Mouse (Mus musculus): ENCODE measurements around the gene Creg1.
A peak's percentile ranks its signal among the peaks of the same experiment; 100 is the strongest.
"Not testable (repeated sequence)": the region's sequence is repeated elsewhere in the genome, so short reads cannot be mapped to it uniquely, and the experiment has no call there.

The Creg1 gene

GRCm38 (mm10) chr1:165751142-165751541 lies 12.4 kb upstream of the Creg1 start:
- no peak for DNase-seq (ENCODE audit: low spot score in 2 of 2)

DNA sequence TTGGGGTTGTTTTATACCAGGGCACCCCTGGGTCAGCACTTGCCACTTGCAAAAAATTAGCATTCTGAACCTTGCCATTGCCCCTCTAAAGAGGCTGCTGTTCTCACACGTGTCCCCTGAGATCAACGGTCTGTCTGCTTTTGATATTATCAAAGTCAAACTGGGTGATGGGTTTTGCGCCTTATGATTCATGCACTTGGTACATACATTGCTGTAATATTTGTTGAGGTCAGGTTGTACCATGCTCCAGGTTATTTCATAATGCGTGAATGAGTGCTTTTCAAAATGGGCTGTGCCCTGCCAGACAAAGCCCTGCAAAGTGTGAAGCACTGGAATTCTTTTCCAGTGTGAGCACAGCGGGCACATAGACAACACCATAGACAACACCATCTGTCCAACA lies 11.7 kb upstream of the Creg1 start:
- no peak for DNase-seq (ENCODE audit: low spot score in 2 of 2)

DNA sequence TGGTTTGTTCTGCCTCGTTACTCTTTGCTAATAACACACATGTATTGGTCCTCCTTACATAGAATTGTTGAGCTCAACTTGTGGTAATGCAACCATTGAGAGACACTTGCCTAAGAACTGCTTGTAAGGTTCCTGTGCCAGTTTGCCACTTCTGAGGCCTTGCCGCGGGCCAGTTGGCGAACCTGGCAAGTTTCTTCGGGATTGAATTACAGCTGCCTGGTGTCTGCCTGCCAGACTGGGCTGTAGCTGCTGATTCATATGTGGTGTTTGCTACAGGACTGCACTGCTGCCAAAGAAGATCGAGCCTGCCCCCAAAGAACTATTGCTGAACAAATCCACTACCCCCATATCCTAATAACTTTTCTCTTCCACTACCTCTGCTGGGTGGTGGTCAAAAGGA lies 9.3 kb upstream of the Creg1 start:
- DNase-seq (ENCODE audit: low spot score in 2 of 2), result no peak

DNA sequence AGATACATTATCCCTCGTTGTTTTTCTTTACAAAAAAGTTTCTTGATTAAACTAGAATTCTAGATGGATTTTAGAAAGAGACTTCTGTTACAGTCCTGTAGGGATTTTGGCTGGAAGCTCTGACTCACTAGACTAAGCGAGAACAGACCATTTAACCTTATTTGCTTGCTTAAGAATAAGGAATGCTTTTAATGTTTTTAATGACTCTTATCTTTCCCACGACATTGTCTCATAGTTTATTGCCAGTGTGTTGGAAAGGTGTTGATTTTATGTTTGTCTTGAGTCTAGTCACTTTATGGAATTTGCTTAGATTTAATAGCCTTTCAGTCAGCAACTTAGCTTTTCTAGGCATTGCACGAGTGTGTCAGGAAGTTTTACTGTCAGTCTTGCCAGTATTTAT lies 8.4 kb upstream of the Creg1 start:
- no peak for DNase-seq (ENCODE audit: low spot score in 2 of 2)

DNA sequence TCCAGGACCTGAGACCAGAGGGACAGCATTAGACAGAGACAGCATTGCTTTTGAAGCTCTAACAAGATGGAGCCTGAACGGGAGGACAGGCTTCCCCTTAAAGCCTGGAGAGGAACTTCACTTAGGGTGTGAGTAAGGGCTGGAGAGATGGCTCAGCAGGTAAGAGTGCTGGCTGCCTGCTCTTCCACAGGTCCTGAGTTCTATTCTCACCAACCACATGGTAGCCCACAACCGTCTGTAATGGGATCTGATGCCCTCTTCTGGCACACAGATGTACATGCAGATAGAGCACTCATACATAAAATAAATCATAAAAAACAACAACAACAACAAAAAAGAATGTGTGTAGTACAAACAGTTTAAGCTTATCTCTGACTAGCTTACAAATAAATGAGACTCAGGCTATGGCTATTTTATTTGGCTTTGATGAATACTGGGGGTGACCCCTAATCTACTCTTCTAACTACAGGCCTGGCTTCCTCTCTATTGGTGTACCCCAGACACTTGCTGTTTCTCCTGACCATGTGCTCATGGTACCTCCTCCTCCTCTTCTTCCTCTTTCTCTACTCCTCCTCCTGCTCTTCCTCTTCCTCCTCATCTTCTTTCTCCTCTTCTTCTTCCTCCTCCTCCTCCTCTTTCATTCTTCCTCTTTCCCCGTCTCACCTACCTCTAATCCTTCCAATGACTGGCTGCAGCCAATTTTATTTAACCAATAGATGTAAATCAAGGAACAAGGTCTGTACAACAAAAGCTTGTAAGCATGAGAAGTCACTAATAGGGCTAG lies 1.8 kb upstream of the Creg1 start:
- no peak for DNase-seq (ENCODE audit: low spot score in 2 of 2)

- DNase-seq (ENCODE audit: low spot score in 2 of 2), result not testable (repeated sequence)
These were observed 1.0 kb upstream of the Creg1 start for GRCm38 (mm10) chr1:165762498-165762897.

GRCm38 (mm10) chr1:165762914-165763634 lies 472 bp upstream of the Creg1 start:
- no peak for DNase-seq (ENCODE audit: low spot score in 2 of 2)

DNA sequence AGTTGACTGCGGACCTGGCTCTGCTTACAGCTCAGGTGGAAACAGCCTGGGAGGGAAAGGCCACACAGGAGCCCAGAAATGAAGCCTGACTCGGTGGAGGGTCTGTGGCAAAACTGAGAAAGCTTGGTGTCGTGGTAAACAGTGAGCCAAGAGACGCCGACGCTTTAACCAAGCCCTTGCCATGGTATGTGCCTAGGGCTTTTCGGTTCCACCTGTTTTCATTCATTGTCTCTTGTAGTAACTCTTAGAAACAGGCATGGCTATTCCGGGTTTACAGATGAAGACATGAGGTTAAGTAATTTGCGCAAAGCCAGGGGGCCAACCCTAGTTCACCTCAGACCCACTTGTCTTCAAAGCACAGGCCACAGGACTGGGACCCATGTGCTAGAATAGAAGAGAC lies 1.0 kb downstream of the Creg1 start:
- no peak for DNase-seq (ENCODE audit: low spot score in 2 of 2)

DNA sequence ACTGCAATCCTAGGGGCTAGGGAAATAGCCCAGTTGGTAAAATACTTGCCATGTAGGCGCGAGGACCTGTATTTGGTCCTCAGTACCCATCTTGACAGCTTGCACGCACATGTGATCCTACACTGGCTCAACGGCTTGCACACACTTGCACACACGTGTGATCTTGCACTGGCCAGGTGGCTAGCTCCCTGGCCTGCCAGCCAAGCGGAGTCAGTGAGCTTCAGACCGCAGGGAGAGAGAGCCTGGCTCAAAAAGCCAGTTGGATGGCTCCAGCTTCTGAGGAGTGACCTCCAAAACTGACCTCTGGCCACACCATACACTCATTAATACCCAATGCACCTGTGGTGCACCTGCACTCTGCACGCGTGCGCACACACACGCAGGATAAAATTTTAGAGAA lies 1.5 kb downstream of the Creg1 start:
- no peak for DNase-seq (ENCODE audit: low spot score in 2 of 2)

GRCm38 (mm10) chr1:165765651-165766294 lies 2.2 kb downstream of the Creg1 start:
- DNase-seq (ENCODE audit: low spot score in 2 of 2), result no peak

DNA sequence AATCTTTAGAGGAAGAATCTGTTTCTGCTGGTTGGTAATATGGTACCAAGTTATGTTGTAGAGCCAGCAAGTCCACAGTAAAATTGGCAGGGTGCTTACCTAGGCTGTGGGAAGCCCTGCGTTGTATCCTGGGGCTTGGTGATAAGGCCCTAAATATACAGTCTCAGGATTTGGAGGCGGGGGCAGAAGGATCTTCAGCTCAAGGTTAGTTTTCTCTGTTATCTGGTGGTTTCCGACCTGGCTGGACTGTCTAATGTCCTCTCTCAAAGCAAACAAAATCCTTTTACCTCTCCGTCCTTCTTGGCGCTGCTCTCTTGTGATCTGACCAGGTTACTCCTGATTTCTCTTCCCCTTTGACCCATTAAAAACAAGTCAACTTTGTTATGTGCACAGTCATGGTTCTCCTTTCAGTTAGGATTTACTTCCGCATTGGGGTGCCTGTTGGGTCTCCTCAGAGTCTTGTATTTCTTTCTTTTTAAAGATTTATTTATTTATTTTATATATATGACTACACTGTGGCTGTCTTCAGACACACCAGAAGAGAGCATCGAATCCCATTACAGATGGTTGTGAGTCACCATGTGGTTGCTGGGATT lies 2.8 kb downstream of the Creg1 start:
- no peak for DNase-seq (ENCODE audit: low spot score in 2 of 2)

GRCm38 (mm10) chr1:165768894-165769512 lies 5.5 kb downstream of the Creg1 start:
- DNase-seq (ENCODE audit: low spot score in 2 of 2), result no peak

GRCm38 (mm10) chr1:165770181-165770759 lies 6.7 kb downstream of the Creg1 start:
- no peak for DNase-seq (ENCODE audit: low spot score in 2 of 2)

GRCm38 (mm10) chr1:165771491-165771897 lies 7.9 kb downstream of the Creg1 start:
- DNase-seq (ENCODE audit: low spot score in 2 of 2), result peak; percentile 54 to 62

- no peak for DNase-seq (ENCODE audit: low spot score in 2 of 2)
These were observed 8.5 kb downstream of the Creg1 start for GRCm38 (mm10) chr1:165771998-165772397.

DNA sequence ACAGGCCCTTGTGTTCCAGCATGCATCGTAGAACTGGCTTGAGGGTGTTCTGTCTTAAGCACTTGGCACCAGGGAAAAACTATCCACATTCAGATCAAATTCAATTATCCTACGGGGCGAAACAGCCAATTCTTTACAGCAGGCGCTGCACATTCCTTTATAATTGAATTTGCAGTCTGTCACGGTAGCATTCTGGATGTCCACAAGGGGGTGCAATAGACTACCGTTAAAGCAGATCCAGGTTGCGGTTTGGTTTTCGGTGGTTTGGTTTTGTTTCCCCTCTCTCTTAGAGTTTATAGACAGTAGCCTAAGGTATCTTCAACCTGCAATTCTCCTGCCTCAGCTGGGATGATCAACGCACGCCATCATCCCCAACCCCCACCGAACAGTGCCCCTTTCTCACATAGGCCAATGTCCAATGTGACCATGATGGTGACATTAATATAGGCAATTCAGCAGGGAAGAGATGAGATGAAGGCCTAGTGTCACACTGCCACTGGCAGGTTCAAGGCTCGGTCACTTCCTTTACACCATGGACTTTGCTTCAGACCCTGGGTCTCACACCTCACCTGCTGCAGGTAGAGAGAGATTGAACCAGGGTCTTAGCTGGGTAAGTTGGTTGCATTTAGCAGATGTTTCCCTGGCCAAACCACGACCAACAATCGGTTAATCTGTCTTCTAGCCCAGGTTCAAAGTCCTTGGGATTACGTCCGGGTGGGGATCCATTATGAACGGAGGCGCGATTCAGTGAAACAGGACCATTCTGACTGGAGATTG lies 12.2 kb downstream of the Creg1 start:
- no peak for DNase-seq (ENCODE audit: low spot score in 2 of 2)

DNA sequence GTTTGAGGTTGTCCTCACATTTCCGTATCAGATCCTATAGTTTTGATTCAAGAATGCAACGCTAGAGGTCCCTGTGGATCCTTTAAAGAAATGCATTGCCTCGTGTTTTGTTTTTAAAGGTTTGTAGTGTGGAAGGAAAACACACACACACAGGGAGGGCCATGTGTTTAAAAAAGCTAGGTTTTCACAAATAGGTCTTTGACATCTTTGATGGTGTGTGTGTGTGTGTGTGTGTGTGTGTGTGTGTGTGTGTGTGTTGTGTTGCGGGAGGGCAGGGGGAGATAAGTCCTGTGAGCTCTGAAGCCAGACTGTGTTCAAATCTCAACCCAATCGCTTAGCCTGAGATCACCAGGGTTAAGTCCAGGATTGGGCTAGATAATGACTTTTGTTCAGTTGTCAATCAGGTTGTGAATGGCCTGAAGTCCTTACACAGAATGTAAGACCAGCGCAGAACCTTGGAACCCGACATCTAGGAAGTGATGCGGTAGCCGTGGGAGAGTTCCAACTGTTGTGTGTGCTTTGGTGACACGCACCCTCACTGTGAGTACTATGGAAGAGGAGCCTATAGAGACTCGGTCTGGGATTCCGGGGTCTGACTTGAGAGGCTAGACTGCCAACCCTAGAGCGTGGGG lies 16.5 kb downstream of the Creg1 start:
- DNase-seq (ENCODE audit: low spot score in 2 of 2), result no peak

DNA sequence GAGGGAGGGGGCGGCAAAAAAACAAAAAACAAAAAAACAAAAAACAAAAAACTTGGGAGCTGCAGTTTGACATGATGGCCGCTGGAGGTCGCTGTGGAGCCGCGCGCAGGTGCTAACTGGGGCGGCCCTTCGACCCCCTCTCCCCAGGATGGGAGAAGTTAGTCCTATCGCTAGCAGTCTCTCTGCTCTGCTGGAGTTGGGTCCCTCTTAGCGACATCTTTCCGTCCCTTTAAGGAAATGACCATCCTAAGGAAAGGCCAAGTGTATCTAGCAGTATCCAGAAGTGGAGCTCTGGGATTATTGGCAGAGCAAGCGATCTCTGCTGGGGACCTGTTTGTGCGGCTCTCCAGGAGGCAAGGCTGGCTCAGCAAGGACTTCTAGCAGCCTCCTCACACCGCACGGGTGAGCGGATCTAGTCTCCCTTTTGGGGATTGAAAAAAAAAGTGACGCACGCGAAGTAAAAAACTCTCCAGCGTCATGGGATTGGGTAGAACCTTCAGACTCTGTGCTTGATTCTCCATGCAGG lies 17.1 kb downstream of the Creg1 start:
- no peak for DNase-seq (ENCODE audit: low spot score in 2 of 2)

GRCm38 (mm10) chr1:165781426-165781825 lies 17.9 kb downstream of the Creg1 start:
- DNase-seq (ENCODE audit: low spot score in 2 of 2), result no peak

GRCm38 (mm10) chr1:165781911-165782310 lies 18.4 kb downstream of the Creg1 start:
- DNase-seq (ENCODE audit: low spot score in 2 of 2), result no peak

Data from frontal cortex, postnatal 25 days (tissue).